In the genomic region with DNA sequence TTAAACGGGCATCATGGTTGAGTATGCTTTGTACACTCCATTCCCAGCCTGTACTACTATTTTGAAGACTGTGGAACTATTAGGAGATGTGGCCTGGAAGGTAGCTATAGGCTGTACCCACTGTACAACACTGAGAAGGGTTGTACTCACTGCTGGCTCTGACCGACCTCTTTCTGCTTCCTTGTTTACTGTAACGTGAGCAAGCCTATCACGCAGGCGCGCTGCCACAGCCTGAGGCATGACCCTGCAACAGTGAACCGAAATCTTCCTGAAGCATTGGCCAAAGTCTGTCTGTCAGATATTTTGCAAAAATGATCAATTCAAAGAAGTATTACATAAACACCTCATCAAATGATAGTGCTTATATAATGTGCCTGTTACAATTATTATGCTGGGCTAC, we compare ENCODE assay signal across 22 mouse cellular contexts.
DNase-seq lines count a peak whose midpoint lies in the region; ATAC-seq and TF ChIP-seq lines count a peak whose summit lies in the region.
"Had no signal": no experiment of that assay in that cellular context is flagged by ENCODE, and none has a peak within 500 bp of the region (broad histone marks: within the 10 kb centered on the region; RNA-seq: fewer than 3 reads in every experiment).

No protein-coding gene starts in this region.

- H3K4me1 ChIP-seq in liver, adult 2 months (ENCODE audit: control insufficient read depth, insufficient read depth, low read length) = no peaks in the 10 kb centered on the region; the same call in 1 of the 2 replicates
- H3K4me1 ChIP-seq in liver, embryonic 11.5 days (replicated peaks; ENCODE audit: control insufficient read depth, insufficient read depth, low read length) = no peaks in the 10 kb centered on the region
- H3K4me1 ChIP-seq in limb, embryonic 12.5 days (replicated peaks) = peaks cover 4% of the 10 kb centered on the region
- H3K4me1 ChIP-seq: forebrain, embryonic 12.5 days; midbrain, embryonic 12.5 days had no signal

- TF ChIP-seq CTCF in liver, adult 2 months (IDR thresholded peaks at IDR 0.05; ENCODE audit: low read depth, low read length) = no peak

- no peak overlapping the region for H3K4me2 ChIP-seq in liver, embryonic 11.5 days
- H3K4me2 ChIP-seq in limb, embryonic 12.5 days = peak overlapping the region; percentile 42
- H3K4me2 ChIP-seq: forebrain, embryonic 12.5 days; heart, embryonic 11.5 days; hindbrain, embryonic 14.5 days; midbrain, embryonic 12.5 days; neural tube, embryonic 13.5 days had no signal

- H3K36me3 ChIP-seq in liver, adult 2 months (ENCODE audit: control insufficient read depth, insufficient read depth, low read length) = no peaks in the 10 kb centered on the region
- no peaks in the 10 kb centered on the region for H3K36me3 ChIP-seq in liver, embryonic 11.5 days (ENCODE audit: control insufficient read depth, insufficient read depth, low read length)
- no peaks in the 10 kb centered on the region for H3K36me3 ChIP-seq in limb, embryonic 12.5 days
- H3K36me3 ChIP-seq: forebrain, embryonic 12.5 days; midbrain, embryonic 12.5 days; neural tube, embryonic 13.5 days had no signal

- H3K9me3 ChIP-seq in liver, embryonic 11.5 days (ENCODE audit: control insufficient read depth, low read length) = no peaks in the 10 kb centered on the region
- no peaks in the 10 kb centered on the region for H3K9me3 ChIP-seq in limb, embryonic 12.5 days
- H3K9me3 ChIP-seq: forebrain, embryonic 12.5 days; midbrain, embryonic 12.5 days; neural tube, embryonic 13.5 days had no signal

- H3K27me3 ChIP-seq in liver, adult 2 months (ENCODE audit: control insufficient read depth, insufficient read depth, low read length) = no peaks in the 10 kb centered on the region
- H3K27me3 ChIP-seq in liver, embryonic 11.5 days (replicated peaks; ENCODE audit: control insufficient read depth, insufficient read depth, low read length) = no peaks in the 10 kb centered on the region
- H3K27me3 ChIP-seq in limb, embryonic 12.5 days = no peaks in the 10 kb centered on the region
- H3K27me3 ChIP-seq: forebrain, embryonic 12.5 days; midbrain, embryonic 12.5 days; neural tube, embryonic 13.5 days had no signal

- intact Hi-C loops in left cerebral cortex, postnatal 4 days (cut with DNase I) = no loop called here

- H3K79me2 ChIP-seq in liver, adult 2 months (ENCODE audit: control insufficient read depth, insufficient read depth, low read length) = no peaks in the 10 kb centered on the region

- no peak overlapping the region; the same call in 1 of the 2 replicates for H3K4me3 ChIP-seq in liver, adult 2 months (ENCODE audit: insufficient read depth, low read depth, low read length)
- H3K4me3 ChIP-seq in liver, embryonic 11.5 days (ENCODE audit: low read depth, low read length) = no peak overlapping the region
- H3K4me3 ChIP-seq in limb, embryonic 12.5 days (replicated peaks) = no peak overlapping the region
- H3K4me3 ChIP-seq: forebrain, embryonic 12.5 days; gastrocnemius, adult 2 months; layer of hippocampus, adult 2 months; midbrain, embryonic 12.5 days; neural tube, embryonic 13.5 days had no signal

- WGBS in liver, adult 2 months = 30% methylated on average over 7 of the region's 7 CpGs
- WGBS in liver, embryonic 11.5 days = 62% methylated on average over 7 of the region's 7 CpGs
- 59% methylated on average over 7 of the region's 7 CpGs for WGBS in limb, embryonic 12.5 days

- ATAC-seq in liver, embryonic 11.5 days (replicated peaks; ENCODE audit: low FRiP score) = no peak
- ATAC-seq in limb, embryonic 12.5 days (ENCODE audit: insufficient number of reproducible peaks, insufficient read depth, low FRiP score, low TSS enrichment, low read depth) = no peak

- peak overlapping the region; percentile 99 for H3K27ac ChIP-seq in liver, adult 2 months (replicated peaks; ENCODE audit: insufficient read depth, low read depth, low read length)
- no peak overlapping the region for H3K27ac ChIP-seq in liver, embryonic 11.5 days (ENCODE audit: low read depth, low read length)
- no peak overlapping the region for H3K27ac ChIP-seq in limb, embryonic 12.5 days
- H3K27ac ChIP-seq: forebrain, embryonic 12.5 days; gastrocnemius, adult 2 months; hindbrain, embryonic 14.5 days; layer of hippocampus, adult 2 months; liver, embryonic 14.5 days; midbrain, embryonic 12.5 days; neural tube, embryonic 13.5 days had no signal

- DNase-seq in liver, adult 2 months (ENCODE audit: extremely low read depth, low read depth, low spot score) = peak; percentile 94
- DNase-seq in liver, embryonic 11.5 days (ENCODE audit: low spot score) = no peak
- peak; percentile 54 for DNase-seq in ZHBTc4 (ENCODE audit: low read depth, low spot score)
- peak; percentile 18 for DNase-seq in lung, postnatal 36 days
- DNase-seq in urinary bladder, postnatal 10 days (ENCODE audit: low spot score) = no peak
- DNase-seq in left cerebral cortex, postnatal 4 days = no peak
- DNase-seq: adrenal gland, postnatal 25 days; cerebellum, adult 18-20 months; cerebellum, postnatal 36 days; heart, postnatal 14 days; kidney, postnatal 10 days; layer of hippocampus, postnatal 36 days; spleen, adult 18-20 months had no signal

- peak overlapping the region; percentile 54 for H3K9ac ChIP-seq in liver, adult 2 months (ENCODE audit: low read depth, low read length)
- H3K9ac ChIP-seq in liver, embryonic 11.5 days (ENCODE audit: low read depth, low read length) = no peak overlapping the region
- no peak overlapping the region for H3K9ac ChIP-seq in limb, embryonic 12.5 days (replicated peaks)
- H3K9ac ChIP-seq: forebrain, embryonic 12.5 days; hindbrain, embryonic 14.5 days; liver, embryonic 14.5 days; midbrain, embryonic 12.5 days; neural tube, embryonic 13.5 days had no signal

- TF ChIP-seq POLR2A in liver, adult 2 months (IDR thresholded peaks at IDR 0.05; ENCODE audit: extremely low read depth, insufficient read depth, low read length) = no peak

Comparison
In these comparisons a context has a peak if more than half of its experiments do, and no peak if none do; other contexts are left out.
1. DNase-seq: peak in liver, adult 2 months (single experiment), ZHBTc4 (single experiment) and lung, postnatal 36 days (single experiment); none in liver, embryonic 11.5 days (single experiment), urinary bladder, postnatal 10 days (single experiment) and left cerebral cortex, postnatal 4 days (single experiment).